Mouse (Mus musculus) 416B (cell line): Measurements from ENCODE around the gene Srsf6.

ENCODE experiments used
- DNase-seq: peaks from one replicate; pipeline ENCODE4 v3.0.0; 2011; ENCODE audit warnings: low read depth

Srsf6 gene

GRCm38 (mm10) chr2:162932706-162933105, 1.4 kb downstream of the Srsf6 start:
- peak; percentile 25 for DNase-seq

DNA sequence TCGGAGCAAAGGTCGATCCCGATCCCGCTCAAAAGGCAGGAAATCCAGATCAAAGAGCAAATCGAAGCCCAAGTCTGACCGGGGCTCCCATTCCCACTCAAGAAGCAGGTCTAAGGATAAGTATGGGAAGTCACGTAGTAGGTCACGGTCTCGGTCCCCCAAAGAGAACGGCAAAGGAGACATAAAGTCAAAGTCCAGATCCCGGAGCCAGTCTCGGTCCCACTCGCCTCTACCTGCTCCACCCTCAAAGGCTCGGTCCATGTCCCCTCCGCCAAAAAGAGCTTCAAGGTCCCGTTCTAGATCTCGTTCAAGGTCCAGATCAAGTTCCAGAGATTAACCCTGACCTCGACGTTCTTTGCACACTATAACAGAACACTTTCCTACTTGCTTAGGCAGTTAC, 3.1 kb downstream of the Srsf6 start:
- DNase-seq, result no peak

DNA sequence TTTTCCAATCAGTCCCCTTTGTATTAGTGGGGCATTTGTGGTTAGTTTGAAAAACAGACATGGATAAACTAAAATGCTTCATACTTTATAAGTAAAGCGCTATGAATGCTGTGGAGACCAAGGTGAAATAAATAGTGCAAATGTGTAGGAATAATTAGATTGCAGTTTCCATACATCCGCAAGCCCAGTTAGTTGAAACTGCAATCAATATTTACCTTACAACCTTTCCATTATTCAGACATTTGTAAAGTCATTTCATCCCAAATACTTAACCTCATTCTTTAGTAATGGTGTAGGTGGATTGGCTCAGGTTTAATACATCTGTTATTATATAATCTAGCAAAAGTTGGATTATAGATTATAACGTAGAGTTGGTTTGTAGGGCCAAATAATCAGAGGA, 4.4 kb downstream of the Srsf6 start:
- no peak for DNase-seq

DNA sequence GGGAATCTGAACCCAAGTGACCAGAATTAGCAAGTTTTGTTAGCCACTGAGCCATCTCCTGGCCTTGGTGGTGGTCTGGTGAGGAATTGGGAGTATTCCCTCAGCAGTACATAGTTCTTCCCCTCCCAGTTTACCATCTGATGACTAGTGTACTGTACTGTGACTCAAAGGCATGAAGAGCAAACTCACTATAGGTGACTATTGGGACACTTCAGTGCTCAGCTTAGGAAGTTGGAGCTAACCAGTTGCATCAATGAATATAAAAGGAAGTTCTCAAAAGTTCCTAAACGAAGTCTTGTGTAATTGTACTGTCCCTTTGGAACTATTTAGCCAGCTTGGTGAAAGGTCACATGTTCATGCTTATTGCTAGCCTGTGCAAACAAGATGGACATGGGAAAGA, 8.2 kb downstream of the Srsf6 start:
- DNase-seq, result no peak

DNA sequence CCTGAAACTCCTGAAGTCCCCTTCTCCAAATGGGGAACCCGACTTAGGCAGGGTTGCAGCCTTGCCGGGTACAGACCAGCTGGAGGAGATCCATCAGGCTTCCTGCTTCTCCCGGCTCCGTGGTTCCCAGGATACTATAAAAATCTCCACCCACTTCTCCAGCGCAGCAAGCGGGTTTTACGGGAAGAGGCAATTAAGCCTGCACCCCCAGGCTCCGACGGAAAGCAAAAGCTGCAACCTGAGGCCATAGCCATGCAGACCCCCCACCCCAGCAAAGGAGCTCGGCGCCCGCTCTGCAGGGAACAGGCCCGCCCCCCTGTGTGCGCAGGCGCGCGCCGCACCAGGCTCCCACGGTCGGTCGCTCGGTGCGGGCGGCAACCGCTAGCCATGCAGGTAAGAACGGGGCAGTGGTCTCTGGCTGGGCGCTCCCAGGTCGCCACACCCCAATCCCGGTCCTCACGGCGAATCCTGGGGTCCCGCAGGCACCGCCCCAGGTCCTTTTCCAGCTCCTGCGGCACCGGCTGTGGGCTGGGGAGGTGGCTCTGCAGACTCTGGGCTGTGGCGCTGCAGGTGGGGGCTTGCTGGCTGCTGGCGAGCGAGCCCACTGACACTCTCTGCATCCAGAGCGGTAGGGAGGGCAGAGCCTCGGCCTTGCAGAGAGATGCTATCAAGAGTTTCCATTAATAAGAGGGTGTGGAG, 12.0 kb downstream of the Srsf6 start, which contains the start of gene L3mbtl1:
Gene L3mbtl1 (plus strand): TSS at position 325 of the 699 bp plus-strand sequence.
- DNase-seq, result no peak

GRCm38 (mm10) chr2:162943931-162944330, 12.6 kb downstream of the Srsf6 start:
- DNase-seq, result no peak

GRCm38 (mm10) chr2:162946964-162947363, 15.6 kb downstream of the Srsf6 start:
- DNase-seq, result no peak

- DNase-seq, result no peak
Measured at GRCm38 (mm10) chr2:162947736-162948135, 16.4 kb downstream of the Srsf6 start.

DNA sequence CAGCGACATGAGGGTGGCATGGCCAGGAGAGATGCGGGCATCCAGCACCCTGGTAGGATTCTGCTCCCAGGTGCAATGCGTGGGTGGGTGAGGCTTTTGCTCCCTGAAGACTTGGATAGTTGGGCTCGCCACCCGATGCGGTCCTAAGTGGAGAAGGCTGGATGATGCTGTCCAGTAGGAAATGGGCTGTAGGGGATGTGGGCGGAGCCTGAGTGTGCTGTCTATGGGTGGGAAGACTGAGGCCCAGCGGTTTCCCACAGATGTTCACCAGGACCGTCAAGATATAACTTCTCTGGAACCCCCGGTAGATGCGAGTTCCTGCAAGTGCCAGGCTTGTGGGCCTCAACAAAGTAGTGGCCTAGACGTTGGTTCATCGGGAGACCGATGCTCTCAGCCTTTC, 16.9 kb downstream of the Srsf6 start:
- no peak for DNase-seq

DNA sequence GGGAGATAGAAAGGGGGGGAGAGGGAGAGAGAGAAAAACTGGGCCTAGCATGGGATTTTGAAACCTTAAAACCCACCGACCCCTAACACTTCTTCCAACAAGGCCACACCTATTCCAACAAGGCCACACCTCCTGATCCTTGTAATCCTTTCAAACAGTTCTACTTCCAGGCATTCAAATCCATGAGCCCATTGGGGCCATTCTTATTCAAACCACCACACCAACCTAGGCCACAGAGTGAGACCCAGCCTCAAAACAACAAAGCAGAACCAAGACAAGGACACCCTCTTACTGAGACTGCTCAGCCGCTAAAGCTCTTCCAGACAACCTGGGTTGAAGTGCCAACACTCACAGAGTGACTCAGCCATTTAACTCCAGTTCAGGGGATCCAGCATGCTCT, 19.4 kb downstream of the Srsf6 start:
- DNase-seq, result no peak

DNA sequence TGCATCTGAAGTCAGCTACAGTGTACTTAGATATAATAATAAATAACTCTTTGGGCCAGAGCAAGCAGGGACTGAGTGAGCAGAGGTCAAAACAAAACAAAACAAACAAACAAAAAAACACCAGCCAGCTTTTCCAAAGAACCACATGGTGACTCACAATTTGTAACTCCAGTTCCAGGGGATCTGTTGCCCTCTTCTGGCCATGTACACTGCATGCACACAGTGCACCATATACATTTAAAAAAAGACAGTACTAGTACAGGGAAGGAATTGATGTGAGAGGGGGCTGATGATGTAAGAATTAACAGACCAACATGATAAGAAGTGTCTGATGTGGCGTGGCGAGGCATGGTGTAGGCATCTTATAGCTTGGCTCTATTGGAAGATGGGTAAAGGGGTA, 25.5 kb downstream of the Srsf6 start:
- DNase-seq, result peak; percentile 45

- no peak for DNase-seq
Measured at GRCm38 (mm10) chr2:162961321-162961720, 30.0 kb downstream of the Srsf6 start.

DNA sequence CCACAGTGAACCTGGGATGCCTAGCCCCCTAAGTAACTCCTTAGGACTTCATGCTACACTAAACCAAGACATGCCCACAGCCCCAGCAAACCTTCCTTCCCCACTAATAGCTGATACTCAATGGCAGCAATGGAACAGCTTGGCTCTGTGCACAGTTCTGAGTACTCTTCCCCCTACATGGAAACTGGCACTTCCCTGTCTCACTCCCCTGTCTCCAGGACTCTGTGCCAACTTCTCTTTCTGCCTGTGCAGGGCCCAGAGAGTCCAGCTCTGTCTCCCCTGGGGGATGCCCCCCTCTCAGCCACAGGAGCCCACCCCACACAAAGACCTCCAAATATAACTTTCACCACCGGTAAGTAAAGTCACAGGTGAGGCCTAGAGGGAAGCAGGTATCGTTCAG, 35.4 kb downstream of the Srsf6 start:
- DNase-seq, result no peak

DNA sequence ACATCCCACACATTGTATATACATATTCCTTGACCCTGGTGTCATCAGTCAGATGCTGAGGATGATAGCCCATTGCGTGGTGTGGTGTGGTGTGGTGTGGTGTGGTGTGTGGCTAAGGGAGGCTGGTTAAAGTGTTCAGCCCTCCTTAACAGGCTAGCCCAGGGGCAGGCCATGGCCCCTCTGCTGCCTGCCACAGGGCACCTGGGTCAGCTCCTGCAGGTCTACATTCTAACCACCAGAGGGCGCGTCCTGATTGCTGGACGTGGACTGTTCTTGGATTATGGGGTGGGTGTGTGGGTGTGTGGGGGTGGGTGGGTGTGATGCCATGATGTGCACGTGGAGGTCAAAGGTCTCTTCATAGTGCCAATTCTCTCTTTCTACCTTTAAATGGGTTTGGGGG, 37.0 kb downstream of the Srsf6 start:
- DNase-seq, result peak; percentile 32

DNA sequence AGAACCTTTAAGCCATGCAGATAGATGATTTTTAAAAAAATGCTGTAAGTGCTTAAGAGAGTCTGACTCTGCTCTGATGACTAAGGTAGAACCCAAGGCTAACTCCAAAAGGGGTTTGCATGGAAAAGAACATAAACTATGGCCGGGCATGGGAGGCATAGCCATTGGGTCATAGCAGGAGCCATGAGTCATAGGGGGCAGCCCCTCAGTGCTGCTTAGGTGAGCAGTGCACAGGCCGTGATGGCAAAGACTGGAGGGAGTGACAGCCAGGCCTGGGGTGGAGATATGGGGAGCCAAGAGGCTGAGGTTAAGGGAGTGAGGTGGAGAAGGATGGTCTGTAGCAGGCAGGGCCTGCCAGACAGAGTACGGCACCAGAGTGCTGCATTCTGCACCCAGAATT, 37.8 kb downstream of the Srsf6 start:
- DNase-seq, result no peak

DNA sequence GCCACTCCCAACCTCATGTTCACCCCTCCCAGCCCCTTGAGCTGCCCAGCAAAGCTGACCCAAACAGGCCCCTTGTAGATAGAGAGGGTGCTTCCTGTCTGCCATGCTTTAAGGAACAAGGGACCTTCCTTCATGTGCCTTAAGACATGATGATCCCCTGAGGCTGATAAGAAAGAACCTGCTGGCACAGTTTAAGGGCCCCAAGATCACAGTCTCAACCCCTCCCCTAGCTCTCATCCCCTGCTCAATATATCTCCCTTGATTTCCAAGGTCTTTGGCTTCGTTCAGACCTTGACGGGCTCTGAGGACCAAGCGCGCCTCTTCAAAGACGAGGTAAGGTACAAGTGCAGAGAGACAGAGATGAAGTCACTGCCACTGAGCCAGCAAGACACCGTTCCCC, 39.6 kb downstream of the Srsf6 start:
- DNase-seq, result no peak

- peak; percentile 47 for DNase-seq
Measured at GRCm38 (mm10) chr2:162972752-162973151, 41.4 kb downstream of the Srsf6 start.

DNA sequence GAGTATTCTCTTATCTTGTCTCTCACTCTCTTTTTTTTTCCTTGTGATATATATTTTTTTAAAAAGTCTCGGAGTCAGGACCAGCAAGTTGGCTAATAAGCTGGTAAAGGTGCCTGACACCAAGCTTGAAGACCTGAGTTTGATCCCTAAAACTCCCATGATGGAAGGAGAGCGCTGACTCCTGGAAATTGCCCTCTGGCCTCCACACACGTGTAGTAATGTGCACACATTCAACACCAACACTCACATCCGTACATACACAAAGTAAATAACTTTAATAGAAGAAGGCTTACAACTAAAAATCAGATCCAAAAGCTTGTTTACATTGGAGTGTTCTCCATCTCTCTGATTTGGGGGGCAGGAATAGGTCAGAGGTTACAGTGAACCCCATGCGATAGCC, 41.9 kb downstream of the Srsf6 start:
- DNase-seq, result no peak

DNA sequence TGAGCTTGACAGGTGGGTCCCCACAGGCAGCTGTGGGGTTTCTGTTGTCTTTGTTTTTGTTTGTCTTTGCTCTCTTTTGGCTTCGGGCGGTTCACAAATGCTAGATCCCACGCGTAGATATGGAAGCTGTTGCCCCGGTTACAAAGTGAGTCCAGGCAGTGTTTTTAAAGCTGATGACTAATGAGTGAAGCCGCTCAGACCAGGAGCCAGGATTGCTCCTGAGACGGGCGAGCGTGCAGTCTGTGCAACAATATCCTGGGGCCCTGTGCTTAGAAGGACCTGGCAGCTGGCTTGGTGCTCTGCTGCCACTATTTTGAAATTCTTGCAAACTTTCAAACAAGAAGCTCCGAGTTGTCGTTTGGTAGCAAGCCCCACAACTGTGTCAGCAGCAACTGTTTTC, 42.3 kb downstream of the Srsf6 start:
- no peak for DNase-seq

- no peak for DNase-seq
Measured at GRCm38 (mm10) chr2:162975157-162975775, 43.9 kb downstream of the Srsf6 start.

- no peak for DNase-seq
Measured at GRCm38 (mm10) chr2:162976001-162976400, 44.7 kb downstream of the Srsf6 start.

DNA sequence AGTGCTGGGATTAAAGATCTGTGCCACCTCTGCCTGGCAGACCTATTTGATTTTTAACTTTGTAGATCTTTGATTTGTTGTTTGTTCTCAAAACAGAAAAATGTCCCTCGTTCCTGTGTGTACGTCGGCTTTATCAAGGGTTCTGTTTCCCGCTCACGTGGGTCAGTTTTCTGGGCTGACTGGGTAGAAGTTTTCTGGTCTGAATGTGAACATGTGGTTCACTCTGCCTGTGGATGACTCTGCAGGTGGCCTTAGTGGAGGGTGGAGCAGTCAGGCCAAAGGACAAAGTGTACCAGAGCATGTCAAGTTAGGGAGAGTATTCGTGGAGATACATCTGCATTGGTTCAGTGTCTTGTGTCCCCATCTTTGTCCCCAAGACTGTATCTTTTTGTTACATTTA, 53.1 kb downstream of the Srsf6 start:
- DNase-seq, result no peak

GRCm38 (mm10) chr2:162985923-162986322, 54.6 kb downstream of the Srsf6 start:
- no peak for DNase-seq
